In the genomic region with DNA sequence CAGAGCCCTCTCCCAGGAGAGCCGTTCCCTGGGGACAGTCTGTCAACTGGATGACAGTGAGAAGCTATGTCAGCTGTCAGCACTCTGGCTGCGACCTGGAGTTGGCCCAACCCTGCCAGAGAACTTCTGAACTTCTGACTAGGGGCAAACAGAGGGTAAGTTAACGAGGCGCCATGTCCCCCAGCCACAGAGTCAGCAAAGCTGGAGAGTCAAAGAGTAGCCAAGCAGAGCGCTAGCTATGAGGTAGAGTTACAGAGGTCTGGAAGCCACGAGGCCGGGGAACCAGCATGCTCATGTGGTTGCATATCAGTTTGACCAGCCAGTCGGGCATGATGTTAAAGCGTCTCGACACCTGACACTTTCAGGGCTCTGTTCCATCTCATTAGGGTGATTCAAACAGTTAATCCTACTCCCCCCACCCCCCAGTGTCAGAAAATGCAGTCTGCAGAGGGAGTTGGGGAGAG, we compare ENCODE assay signal across 12 mouse cellular contexts. TPM values are rescaled to one million over a fixed set of nuclear protein-coding genes. Genes with fewer than 3 reads are reported as not detected.
A peak's percentile ranks its signal among the peaks of the same experiment; 100 is the strongest.
DNase-seq lines count a peak whose midpoint lies in the region; ATAC-seq and TF ChIP-seq lines count a peak whose summit lies in the region.
"Had no signal": no experiment of that assay in that cellular context is flagged by ENCODE, and none has a peak within 500 bp of the region (broad histone marks: within the 10 kb centered on the region; RNA-seq: fewer than 3 reads in every experiment).

No protein-coding gene starts in this region.

- H3K9ac ChIP-seq in kidney, embryonic 16.5 days (replicated peaks; ENCODE audit: low read length) = no peak overlapping the region
- no peak overlapping the region for H3K9ac ChIP-seq in embryonic facial prominence, embryonic 14.5 days (ENCODE audit: low read depth, low read length)
- no peak overlapping the region for H3K9ac ChIP-seq in forebrain, postnatal 0 days
- H3K9ac ChIP-seq: limb, embryonic 12.5 days had no signal

- no peaks in the 10 kb centered on the region for H3K27me3 ChIP-seq in kidney, embryonic 16.5 days (ENCODE audit: insufficient read depth, low read length)
- H3K27me3 ChIP-seq in embryonic facial prominence, embryonic 14.5 days (replicated peaks; ENCODE audit: control insufficient read depth, insufficient read depth, low read length) = no peaks in the 10 kb centered on the region
- H3K27me3 ChIP-seq in heart, embryonic 10.5 days (ENCODE audit: insufficient read depth, poor library complexity, severe bottlenecking) = peaks cover 8% of the 10 kb centered on the region; the same call in 1 of the 2 replicates
- H3K27me3 ChIP-seq in forebrain, postnatal 0 days (ENCODE audit: insufficient read depth, low read length) = no peaks in the 10 kb centered on the region
- H3K27me3 ChIP-seq: limb, embryonic 12.5 days had no signal

- peak; percentile 80 for ATAC-seq in kidney, embryonic 16.5 days (ENCODE audit: low FRiP score, low TSS enrichment)
- peak; percentile 37; the same call in 1 of the 2 replicates for ATAC-seq in embryonic facial prominence, embryonic 14.5 days (ENCODE audit: low read depth)
- no peak for ATAC-seq in forebrain, postnatal 0 days
- ATAC-seq in megakaryocyte-erythroid progenitor cell, adult 5-6 weeks (replicated peaks; ENCODE audit: low FRiP score, low TSS enrichment, poor library complexity, severe bottlenecking) = no peak

- H3K4me3 ChIP-seq in kidney, embryonic 16.5 days (ENCODE audit: low read length) = no peak overlapping the region
- H3K4me3 ChIP-seq in embryonic facial prominence, embryonic 14.5 days (ENCODE audit: low read depth, low read length) = no peak overlapping the region
- no peak overlapping the region for H3K4me3 ChIP-seq in heart, embryonic 10.5 days
- H3K4me3 ChIP-seq in forebrain, postnatal 0 days (ENCODE audit: low read depth, low read length) = no peak overlapping the region
- H3K4me3 ChIP-seq: hindbrain, embryonic 10.5 days; limb, embryonic 12.5 days had no signal

- no peak overlapping the region for H3K4me2 ChIP-seq in kidney, embryonic 16.5 days (replicated peaks; ENCODE audit: low read depth, low read length)
- H3K4me2 ChIP-seq in embryonic facial prominence, embryonic 14.5 days (ENCODE audit: low read depth, low read length) = no peak overlapping the region
- H3K4me2 ChIP-seq in forebrain, postnatal 0 days (ENCODE audit: low read depth) = no peak overlapping the region
- H3K4me2 ChIP-seq: limb, embryonic 12.5 days had no signal

- H3K9me3 ChIP-seq in kidney, embryonic 16.5 days (ENCODE audit: low read length) = 0 out of 2 replicates have a peak, but pooled peaks cover 4% of the 10 kb centered on the region
- H3K9me3 ChIP-seq in embryonic facial prominence, embryonic 14.5 days (ENCODE audit: control insufficient read depth, low read length) = no peaks in the 10 kb centered on the region
- H3K9me3 ChIP-seq in heart, embryonic 10.5 days = no peaks in the 10 kb centered on the region
- no peaks in the 10 kb centered on the region for H3K9me3 ChIP-seq in forebrain, postnatal 0 days (ENCODE audit: low read length)
- H3K9me3 ChIP-seq: hindbrain, embryonic 10.5 days; limb, embryonic 12.5 days had no signal

- no peak for DNase-seq in kidney, adult 9 months
- DNase-seq in embryonic facial prominence, embryonic 14.5 days (ENCODE audit: low spot score) = peak; percentile 40
- no peak for DNase-seq in heart, embryonic 10.5 days (ENCODE audit: low spot score)
- DNase-seq in lung, postnatal 14 days = peak; percentile 11
- no peak for DNase-seq in forebrain, postnatal 0 days
- DNase-seq in adrenal gland, adult 18-20 months (ENCODE audit: low spot score in 2 of 2) = no peak
- DNase-seq: kidney, postnatal 36 days; right cerebral cortex, postnatal 25 days had no signal

- H3K27ac ChIP-seq in kidney, embryonic 16.5 days (ENCODE audit: low read length) = peak overlapping the region; percentile 48
- H3K27ac ChIP-seq in embryonic facial prominence, embryonic 14.5 days (replicated peaks; ENCODE audit: low read depth, low read length) = no peak overlapping the region
- H3K27ac ChIP-seq in heart, embryonic 10.5 days = peak overlapping the region; percentile 77
- H3K27ac ChIP-seq in forebrain, postnatal 0 days (ENCODE audit: low read depth, low read length) = no peak overlapping the region
- H3K27ac ChIP-seq: limb, embryonic 12.5 days had no signal

- WGBS in kidney, embryonic 16.5 days = 12% methylated on average over 10 of the region's 10 CpGs
- WGBS in embryonic facial prominence, embryonic 14.5 days = 42% methylated on average over 10 of the region's 10 CpGs
- WGBS in heart, embryonic 10.5 days = 29% methylated on average over 10 of the region's 10 CpGs
- 46% methylated on average over 10 of the region's 10 CpGs for WGBS in forebrain, postnatal 0 days

- H3K36me3 ChIP-seq in kidney, embryonic 16.5 days (ENCODE audit: insufficient read depth, low read length) = no peaks in the 10 kb centered on the region
- H3K36me3 ChIP-seq in embryonic facial prominence, embryonic 14.5 days (ENCODE audit: control insufficient read depth, insufficient read depth, low read length) = no peaks in the 10 kb centered on the region
- no peaks in the 10 kb centered on the region for H3K36me3 ChIP-seq in heart, embryonic 10.5 days
- peaks cover 11% of the 10 kb centered on the region; the same call in 1 of the 2 replicates for H3K36me3 ChIP-seq in forebrain, postnatal 0 days (ENCODE audit: insufficient read depth)
- H3K36me3 ChIP-seq: hindbrain, embryonic 10.5 days; limb, embryonic 12.5 days had no signal

- no peak for TF ChIP-seq CTCF in forebrain, postnatal 0 days (IDR thresholded peaks at IDR 0.05; ENCODE audit: low read depth)

- peaks cover 21% of the 10 kb centered on the region for H3K4me1 ChIP-seq in kidney, embryonic 16.5 days (ENCODE audit: insufficient read depth, low read length)
- no peaks in the 10 kb centered on the region for H3K4me1 ChIP-seq in embryonic facial prominence, embryonic 14.5 days (ENCODE audit: control insufficient read depth, insufficient read depth, low read length)
- peaks cover 53% of the 10 kb centered on the region for H3K4me1 ChIP-seq in heart, embryonic 10.5 days
- no peaks in the 10 kb centered on the region for H3K4me1 ChIP-seq in forebrain, postnatal 0 days (ENCODE audit: insufficient read depth)

RNA-seq across cellular contexts. Expression of gene Kcnj11, which starts 15.6 kb away (rescaled TPM):
- polyA plus RNA-seq in kidney, embryonic 16.5 days (2015; fragmentation: Nextera tagmentation; extraction: Ambion mirVana) = 0.14 and 0.28 TPM in 2 replicates
- polyA plus RNA-seq in embryonic facial prominence, embryonic 14.5 days (2014; fragmentation: Nextera tagmentation; extraction: Ambion mirVana) = 0.47 and 0.61 TPM in 2 replicates
- polyA plus RNA-seq in heart, embryonic 10.5 days (2016; fragmentation: Nextera tagmentation; extraction: Ambion mirVana) = 3.2 and 7.2 TPM in 2 replicates
- 13.1 TPM in 2 replicates for total RNA-seq in forebrain, postnatal 0 days (2014; rRNA removed)
- 2.6 TPM in 2 replicates for polyA plus RNA-seq in forebrain, postnatal 0 days (2015; fragmentation: Nextera tagmentation; extraction: Ambion mirVana)
- not detected in 2 replicates for total RNA-seq in megakaryocyte-erythroid progenitor cell, adult 5-6 weeks (2014; fragmentation: Nextera tagmentation)
- total RNA-seq in megakaryocyte-erythroid progenitor cell, adult 5-6 weeks (2017) = not detected in 2 replicates
- 1 to 10 TPM; 2.8 to 4.6 TPM for total RNA-seq in adrenal gland, adult 18-20 months (2021)

Comparison
In these comparisons a context has a peak if more than half of its experiments do, and no peak if none do; other contexts are left out.
1. ATAC-seq: peak in kidney, embryonic 16.5 days (single experiment) and embryonic facial prominence, embryonic 14.5 days (single experiment); none in forebrain, postnatal 0 days (single experiment) and megakaryocyte-erythroid progenitor cell, adult 5-6 weeks (single experiment).
2. H3K27ac ChIP-seq: peak in kidney, embryonic 16.5 days (single experiment) and heart, embryonic 10.5 days (single experiment); none in embryonic facial prominence, embryonic 14.5 days (single experiment) and forebrain, postnatal 0 days (single experiment).
3. DNase-seq: peak in embryonic facial prominence, embryonic 14.5 days (single experiment) and lung, postnatal 14 days (single experiment); none in kidney, adult 9 months (single experiment), heart, embryonic 10.5 days (single experiment), forebrain, postnatal 0 days (single experiment) and adrenal gland, adult 18-20 months (0 of 2).